Mouse (Mus musculus): ENCODE measurements at regions not wholly inside any gene's neighbourhood (a gene's known extent, or its start where the extent isn't known, plus 50 kb on each side); places are given as distances from the start of the nearest gene placed in this dataset.
A peak's percentile ranks its signal among the peaks of the same experiment; 100 is the strongest.

- DNase-seq (ENCODE audit: low spot score) = no peak
Measured at GRCm38 (mm10) chr9:31582947-31583346, 118.7 kb upstream of the Tmem45b start.

- no peak for DNase-seq (ENCODE audit: low spot score)
Measured at GRCm38 (mm10) chr9:31578506-31579173, 114.4 kb upstream of the Tmem45b start.

- no peak for DNase-seq (ENCODE audit: low spot score)
Measured at GRCm38 (mm10) chr9:31577066-31577465, 112.8 kb upstream of the Tmem45b start.

GRCm38 (mm10) chr9:31567029-31567428 lies 102.8 kb upstream of the Tmem45b start:
- DNase-seq (ENCODE audit: low spot score) = no peak

- DNase-seq (ENCODE audit: low spot score) = no peak
Measured at GRCm38 (mm10) chr9:31566257-31567007, 102.2 kb upstream of the Tmem45b start.

GRCm38 (mm10) chr9:31564996-31565773 lies 100.9 kb upstream of the Tmem45b start:
- peak; percentile 53 for DNase-seq (ENCODE audit: low spot score)

GRCm38 (mm10) chr9:31563541-31563940 lies 99.3 kb upstream of the Tmem45b start:
- DNase-seq (ENCODE audit: low spot score) = no peak

GRCm38 (mm10) chr9:31560226-31560556 lies 95.9 kb upstream of the Tmem45b start:
- no peak for DNase-seq (ENCODE audit: low spot score)

- peak; percentile 78 for DNase-seq (ENCODE audit: low spot score)
Measured at GRCm38 (mm10) chr9:31559506-31560225, 95.4 kb upstream of the Tmem45b start.

- DNase-seq (ENCODE audit: low spot score) = no peak
Measured at GRCm38 (mm10) chr9:31543691-31544052, 79.4 kb upstream of the Tmem45b start.

- DNase-seq (ENCODE audit: low spot score) = peak; percentile 31
Measured at GRCm38 (mm10) chr9:31542909-31543690, 78.8 kb upstream of the Tmem45b start.

- DNase-seq (ENCODE audit: low spot score) = no peak
Measured at GRCm38 (mm10) chr9:31541615-31542191, 77.4 kb upstream of the Tmem45b start.

GRCm38 (mm10) chr9:31538458-31539210 lies 74.4 kb upstream of the Tmem45b start:
- no peak for DNase-seq (ENCODE audit: low spot score)

GRCm38 (mm10) chr9:31529021-31529420 lies 64.8 kb upstream of the Tmem45b start:
- DNase-seq (ENCODE audit: low spot score) = no peak

GRCm38 (mm10) chr9:31527216-31527615 lies 63.0 kb upstream of the Tmem45b start:
- DNase-seq (ENCODE audit: low spot score) = no peak

Data from heart, adult 8-10 months (tissue).